Mouse (Mus musculus) heart, embryonic 16.5 days (tissue): ENCODE measurements around the gene Ly6g5c. TPM values are rescaled to one million over a fixed set of nuclear protein-coding genes. Genes with fewer than 3 reads are reported as not detected.

Experiments used
- ATAC-seq: fragments of 200-750 bp; cut with Nextera tagmentation; replicated peaks from 2 replicates; pipeline ENCODE4 v1.8.0; 2017; ENCODE audit warnings: moderate number of reproducible peaks; ENCODE audit not compliant: insufficient read depth, low FRiP score; ENCODE audit errors: extremely low read depth
- H3K27ac ChIP-seq: fragments of 300-500 bp; sonication (generic); 2 replicates; pipeline ENCODE4 v1.5.1; 2014; ENCODE audit warnings: mild to moderate bottlenecking, low read length, control low read depth, moderate library complexity
- H3K27me3 ChIP-seq: fragments of 300-500 bp; sonication (generic); 2 replicates; pipeline ENCODE4 v1.6.1; 2014; ENCODE audit warnings: low read length, mixed read lengths; ENCODE audit not compliant: control insufficient read depth, insufficient read depth
- H3K36me3 ChIP-seq: fragments of 300-500 bp; sonication (generic); 2 replicates; pipeline ENCODE4 v1.6.1; 2014; ENCODE audit not compliant: control insufficient read depth, insufficient read depth
- H3K4me1 ChIP-seq: fragments of 300-500 bp; sonication (generic); 2 replicates; pipeline ENCODE4 v1.6.1; 2014; ENCODE audit warnings: low read length, mixed read lengths; ENCODE audit not compliant: control insufficient read depth, insufficient read depth
- H3K4me2 ChIP-seq: fragments of 300-500 bp; sonication (generic); 2 replicates; pipeline ENCODE4 v1.6.1; 2014; ENCODE audit warnings: low read depth, mild to moderate bottlenecking, control low read depth, low read length
- H3K4me3 ChIP-seq: fragments of 300-500 bp; sonication (generic); 2 replicates; pipeline ENCODE4 v1.5.1; 2014; ENCODE audit warnings: mild to moderate bottlenecking, control low read depth, low read length
- H3K9ac ChIP-seq: fragments of 300-500 bp; sonication (generic); 2 replicates; pipeline ENCODE4 v1.6.1; 2014; ENCODE audit warnings: low read length, control low read depth
- H3K9me3 ChIP-seq: fragments of 300-500 bp; sonication (generic); replicated peaks from 2 replicates; pipeline ENCODE4 v1.6.1; 2016; ENCODE audit warnings: low read length; ENCODE audit not compliant: control insufficient read depth
- WGBS: fragments of 180-500 bp; shearing (Covaris S2); extraction: QIAGEN DNeasy Blood & Tissue Kit; methylation state at CpG from one replicate; pipeline ENCODE4 v1.1.7; 2014; 5-methylcytosine and 5-hydroxymethylcytosine counted together
- polyA plus RNA-seq: library from polyadenylated mRNA; unstranded; fragments of >200 nt; fragmentation: Nextera tagmentation; extraction: Ambion mirVana; gene quantifications from 2 replicates; pipeline ENCODE4 v1.2.1, GENCODE M21; 2015

Gene Ly6g5c
- 0.72 TPM in 1 of 2 replicates, not detected in the other for polyA plus RNA-seq

DNA sequence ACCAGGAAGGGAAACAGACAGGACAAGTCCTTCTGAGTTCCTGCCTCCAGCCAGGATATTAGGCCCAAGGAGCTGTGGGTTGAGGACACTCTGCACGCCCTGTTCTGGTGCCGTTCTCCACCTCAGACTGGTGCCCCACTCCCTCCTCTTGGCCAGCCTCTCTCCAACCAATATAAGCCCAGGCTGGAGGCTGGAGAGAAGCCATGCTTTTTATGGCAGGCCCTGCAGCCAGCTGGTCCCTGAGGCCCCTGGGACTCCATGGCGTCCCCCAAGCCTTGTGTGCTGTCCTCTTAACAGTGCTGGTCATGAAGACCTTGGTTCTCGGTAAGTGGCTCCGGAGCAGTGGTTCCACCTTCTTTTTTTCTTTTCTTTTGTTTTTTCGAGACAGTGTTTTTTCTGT lies at the start of gene Ly6g5c:
TSS of gene Ly6g5c (plus strand) at position 183 of the 400 bp plus-strand sequence.
- peaks cover 3% of the 10 kb centered on the region; the same call in 1 of the 2 replicates for H3K4me1 ChIP-seq
- no peaks in the 10 kb centered on the region for H3K9me3 ChIP-seq
- no peak within 1 kb of the TSS for H3K4me2 ChIP-seq
- no peaks in the 10 kb centered on the region for H3K27me3 ChIP-seq
- ATAC-seq = no peak
- H3K9ac ChIP-seq = no peak within 1 kb of the TSS
- 77% methylated on average over 6 of the region's 6 CpGs for WGBS
- no peak within 1 kb of the TSS for H3K27ac ChIP-seq
- H3K4me3 ChIP-seq = no peak within 1 kb of the TSS
- no peaks in the 10 kb centered on the region for H3K36me3 ChIP-seq

DNA sequence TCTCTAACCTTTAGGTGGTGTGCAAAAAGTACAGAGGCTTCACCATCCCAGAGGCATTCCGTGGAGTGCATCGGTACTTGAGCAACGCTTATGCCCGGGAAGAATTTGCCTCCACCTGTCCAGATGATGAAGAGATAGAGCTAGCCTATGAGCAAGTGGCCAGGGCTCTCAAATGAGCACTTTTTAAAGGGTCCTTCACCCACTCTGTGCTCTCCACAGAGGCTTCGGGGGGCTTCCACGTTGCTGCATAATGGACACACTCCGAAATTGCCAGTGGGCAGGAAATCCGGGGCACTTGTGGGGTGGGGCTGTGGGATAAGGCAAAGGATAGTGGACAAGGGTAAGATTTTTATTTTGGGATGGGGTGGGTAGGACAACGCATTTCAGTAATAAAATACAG lies 49.8 kb upstream of the Ly6g5c start:
- H3K27me3 ChIP-seq = no peaks in the 10 kb centered on the region
- peak overlapping the region; percentile 97 for H3K27ac ChIP-seq
- peak overlapping the region; percentile 89; the same call in 1 of the 2 replicates for H3K4me2 ChIP-seq
- no peak for ATAC-seq
- peaks cover 59% of the 10 kb centered on the region for H3K36me3 ChIP-seq
- peak overlapping the region; percentile 85 for H3K4me3 ChIP-seq
- 53% methylated on average over 9 of the region's 9 CpGs for WGBS
- H3K4me1 ChIP-seq = peaks cover 17% of the 10 kb centered on the region
- H3K9me3 ChIP-seq = no peaks in the 10 kb centered on the region
- H3K9ac ChIP-seq = no peak overlapping the region

- Histone ChIP-seq H3K4me1 (peaks cover 17% of the 10 kb centered on the region), H3K4me2 (peak within 1 kb of the TSS; percentile 89), H3K27ac (peak within 1 kb of the TSS; percentile 97), H3K27me3 (peaks cover 5% of the 10 kb centered on the region), H3K9ac (peak within 1 kb of the TSS; percentile 90), H3K36me3 (peaks cover 50% of the 10 kb centered on the region), H3K4me3 (peak within 1 kb of the TSS; percentile 85), H3K9me3 (no peaks in the 10 kb centered on the region)
- ATAC-seq = peak; percentile 93
- under 1% methylated on average over 56 of the region's 57 CpGs for WGBS
These were observed 48.9 kb upstream of the Ly6g5c start, which contains the start of gene Ddah2 for GRCm38 (mm10) chr17:35058911-35059892. Gene Ddah2, plus strand, starts transcription at chr17:35059035.

DNA sequence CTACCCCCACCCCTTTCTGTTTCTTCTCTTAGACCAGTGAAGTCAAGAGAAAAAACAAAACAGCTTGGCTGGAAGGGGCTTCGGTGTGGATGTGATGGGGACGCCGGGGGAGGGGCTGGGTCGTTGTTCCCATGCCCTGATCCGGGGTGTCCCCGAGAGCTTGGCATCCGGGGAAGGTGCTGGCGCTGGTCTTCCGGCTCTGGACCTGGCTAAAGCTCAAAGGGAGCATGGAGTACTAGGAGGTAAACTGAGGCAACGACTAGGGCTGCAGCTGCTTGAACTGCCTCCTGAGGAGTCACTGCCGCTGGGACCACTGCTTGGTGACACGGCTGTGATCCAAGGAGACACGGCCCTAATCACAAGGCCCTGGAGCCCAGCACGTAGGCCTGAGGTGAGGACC lies 48.0 kb upstream of the Ly6g5c start:
- Histone ChIP-seq H3K27me3 (peaks cover 11% of the 10 kb centered on the region), H3K27ac (peak overlapping the region; percentile 97), H3K9ac (peak overlapping the region; percentile 90), H3K4me3 (peak overlapping the region; percentile 85), H3K4me2 (peak overlapping the region; percentile 89), H3K4me1 (peaks cover 19% of the 10 kb centered on the region), H3K9me3 (no peaks in the 10 kb centered on the region), H3K36me3 (peaks cover 43% of the 10 kb centered on the region)
- 32% methylated on average over 14 of the region's 14 CpGs for WGBS
- ATAC-seq = no peak

GRCm38 (mm10) chr17:35060737-35061297 lies 47.3 kb upstream of the Ly6g5c start:
- Histone ChIP-seq H3K9ac (no peak overlapping the region), H3K36me3 (peaks cover 36% of the 10 kb centered on the region), H3K27ac (no peak overlapping the region), H3K4me1 (peaks cover 22% of the 10 kb centered on the region), H3K4me2 (peak overlapping the region; percentile 89), H3K27me3 (peaks cover 12% of the 10 kb centered on the region), H3K4me3 (peak overlapping the region; percentile 85), H3K9me3 (no peaks in the 10 kb centered on the region)
- WGBS = 69% methylated on average over 22 of the region's 22 CpGs
- no peak for ATAC-seq

DNA sequence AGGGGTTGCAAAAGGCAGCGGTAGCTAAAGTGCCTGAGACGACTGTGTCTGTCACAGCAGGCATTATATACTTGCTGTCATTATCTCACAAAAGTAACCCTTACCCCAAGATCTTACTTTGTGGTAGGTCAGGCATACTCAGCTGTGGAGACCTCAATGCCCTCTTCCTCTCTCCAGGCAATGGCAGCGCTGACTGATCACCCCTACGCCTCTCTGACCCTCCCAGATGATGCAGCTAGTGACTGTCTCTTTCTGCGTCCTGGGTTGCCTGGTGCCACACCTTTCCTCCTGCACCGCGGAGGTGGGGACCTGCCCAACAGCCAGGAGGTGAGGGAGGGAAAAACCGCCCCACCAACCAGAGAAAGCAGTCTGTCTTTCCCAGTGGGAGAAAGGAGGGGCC lies 46.8 kb upstream of the Ly6g5c start:
- H3K4me1 ChIP-seq = peaks cover 20% of the 10 kb centered on the region
- no peak overlapping the region for H3K9ac ChIP-seq
- H3K36me3 ChIP-seq = peaks cover 31% of the 10 kb centered on the region
- 80% methylated on average over 8 of the region's 8 CpGs for WGBS
- H3K4me3 ChIP-seq = no peak overlapping the region
- H3K4me2 ChIP-seq = no peak overlapping the region
- no peak for ATAC-seq
- peaks cover 17% of the 10 kb centered on the region for H3K27me3 ChIP-seq
- no peak overlapping the region for H3K27ac ChIP-seq
- no peaks in the 10 kb centered on the region for H3K9me3 ChIP-seq

DNA sequence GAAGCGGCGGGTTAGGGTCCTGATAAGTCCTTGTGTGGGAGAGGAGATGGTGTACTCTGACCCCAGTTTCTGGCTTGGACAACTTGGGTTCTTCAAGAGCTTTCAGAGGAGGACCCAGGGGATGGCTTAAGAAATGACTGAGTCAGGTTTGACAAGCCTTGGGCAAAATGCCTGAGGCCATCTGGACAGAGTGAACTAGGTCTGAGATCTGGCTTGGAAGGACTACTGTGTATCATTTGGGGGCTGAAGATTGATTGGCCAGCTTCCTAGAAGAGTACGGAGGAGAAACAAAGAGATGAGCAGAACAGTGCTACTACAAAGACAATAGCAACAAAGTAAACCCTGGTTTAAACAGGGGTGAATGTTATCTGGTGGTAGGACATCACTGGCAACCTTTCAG lies 44.6 kb upstream of the Ly6g5c start:
- Histone ChIP-seq H3K4me3 (no peak overlapping the region), H3K36me3 (peaks cover 12% of the 10 kb centered on the region), H3K4me1 (peaks cover 20% of the 10 kb centered on the region), H3K9me3 (no peaks in the 10 kb centered on the region), H3K27ac (no peak overlapping the region), H3K9ac (no peak overlapping the region), H3K4me2 (no peak overlapping the region), H3K27me3 (peaks cover 28% of the 10 kb centered on the region)
- ATAC-seq = no peak
- WGBS = 77% methylated on average over 3 of the region's 3 CpGs

DNA sequence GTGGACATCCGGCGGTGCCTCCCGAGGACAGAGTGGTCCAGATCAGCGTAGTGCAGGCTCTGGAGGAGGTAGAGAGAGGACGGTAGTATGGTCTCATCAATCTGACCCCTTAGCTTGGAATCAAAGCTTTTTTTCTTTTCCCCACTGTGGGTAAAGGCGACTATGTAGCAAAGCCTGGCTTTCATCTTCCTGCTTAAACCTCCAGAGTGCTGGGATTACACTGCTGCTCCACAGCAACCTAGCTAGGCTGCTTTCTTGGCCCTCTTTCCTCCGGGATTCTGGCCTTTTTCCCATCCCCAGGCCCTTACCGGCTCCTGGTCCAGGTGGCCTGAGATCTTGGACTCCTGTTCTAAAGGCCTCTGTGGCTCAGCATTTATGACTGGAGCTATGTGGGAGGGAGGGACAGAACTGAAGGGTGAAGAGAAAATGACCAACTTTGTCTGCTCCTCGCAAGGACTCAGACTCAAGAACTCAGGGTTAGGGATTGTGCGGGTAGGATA lies 43.7 kb upstream of the Ly6g5c start:
- WGBS = 31% methylated on average over 10 of the region's 10 CpGs
- H3K4me2 ChIP-seq = peak overlapping the region; percentile 74
- no peak overlapping the region for H3K27ac ChIP-seq
- H3K4me3 ChIP-seq = peak overlapping the region; percentile 47
- peaks cover 20% of the 10 kb centered on the region for H3K4me1 ChIP-seq
- H3K9ac ChIP-seq = no peak overlapping the region
- ATAC-seq = no peak
- peaks cover 28% of the 10 kb centered on the region for H3K27me3 ChIP-seq
- H3K36me3 ChIP-seq = peaks cover 11% of the 10 kb centered on the region; the same call in 1 of the 2 replicates
- no peaks in the 10 kb centered on the region for H3K9me3 ChIP-seq
